Mouse (Mus musculus): ENCODE data around the gene Mras.

GRCm38 (mm10) chr9:99379194-99379593 lies 58.0 kb downstream of the Mras start:
- TF ChIP-seq CTCF (IDR thresholded peaks at IDR 0.05 in 2 of 3, conservative IDR thresholded peaks at IDR 0.05 in 1 of 3; ENCODE audit: control insufficient read depth in 1 of 3, insufficient read depth in 1 of 3, low read depth in 2 of 3, low read length in 3 of 3, poor library complexity in 1 of 3, severe bottlenecking in 1 of 3) (no peak), NELFE (IDR thresholded peaks at IDR 0.05; ENCODE audit: low read depth, low read length) (no peak), EP300 (IDR thresholded peaks at IDR 0.05; ENCODE audit: low read depth in 1 of 2, low read length in 2 of 2) (no peak), SMC3 (IDR thresholded peaks at IDR 0.05; ENCODE audit: low read depth, low read length) (no peak), BHLHE40 (IDR thresholded peaks at IDR 0.05; ENCODE audit: borderline replicate concordance, low read depth, low read length) (no peak), MXI1 (IDR thresholded peaks at IDR 0.05; ENCODE audit: low read depth, low read length) (no peak), TCF12 (IDR thresholded peaks at IDR 0.05; ENCODE audit: low read depth, low read length) (no peak), POLR2A (IDR thresholded peaks at IDR 0.05; ENCODE audit: control insufficient read depth in 1 of 2, insufficient read depth in 1 of 2, low read depth in 1 of 2, low read length in 2 of 2, poor library complexity in 1 of 2) (no peak), ETS1 (IDR thresholded peaks at IDR 0.05; ENCODE audit: low read depth, low read length) (no peak), USF1 (IDR thresholded peaks at IDR 0.05; ENCODE audit: low read depth, low read length) (no peak), POLR2AphosphoS5 (IDR thresholded peaks at IDR 0.05; ENCODE audit: borderline replicate concordance, low read depth, low read length) (no peak), MAFK (IDR thresholded peaks at IDR 0.05; ENCODE audit: borderline replicate concordance, low read depth, low read length) (no peak), CHD2 (IDR thresholded peaks at IDR 0.05; ENCODE audit: low read length) (no peak)
